Mouse (Mus musculus) limb, embryonic 12.5 days (tissue): ENCODE measurements around the gene Spen. TPM values are rescaled to one million over a fixed set of nuclear protein-coding genes. Genes with fewer than 3 reads are reported as not detected.

ENCODE experiments used
- ATAC-seq: fragments of 200-750 bp; cut with Nextera tagmentation; 2 replicates; pipeline ENCODE4 v1.8.0; 2017; ENCODE audit warnings: low read depth, moderate TSS enrichment; ENCODE audit not compliant: insufficient number of reproducible peaks, insufficient read depth, low FRiP score, low TSS enrichment
- H3K27ac ChIP-seq: fragments of 300-500 bp; sonication (generic); 2 replicates; pipeline ENCODE4 v1.5.1; 2016; ENCODE audit warnings: mild to moderate bottlenecking, moderate library complexity
- H3K27me3 ChIP-seq: fragments of 300-500 bp; sonication (generic); 2 replicates; pipeline ENCODE4 v1.6.1; 2016; ENCODE audit warnings: mild to moderate bottlenecking, moderate library complexity
- H3K36me3 ChIP-seq: fragments of 300-500 bp; sonication (generic); 2 replicates; pipeline ENCODE4 v1.6.1; 2016; ENCODE audit warnings: mild to moderate bottlenecking, moderate library complexity
- H3K4me1 ChIP-seq: fragments of 300-500 bp; sonication (generic); replicated peaks from 2 replicates; pipeline ENCODE4 v1.6.1; 2016
- H3K4me2 ChIP-seq: fragments of 300-500 bp; sonication (generic); 2 replicates; pipeline ENCODE4 v1.6.1; 2016; ENCODE audit warnings: mild to moderate bottlenecking, moderate library complexity
- H3K4me3 ChIP-seq: fragments of 300-500 bp; sonication (generic); replicated peaks from 2 replicates; pipeline ENCODE4 v1.5.1; 2016; ENCODE audit warnings: mild to moderate bottlenecking
- H3K9ac ChIP-seq: fragments of 300-500 bp; sonication (generic); replicated peaks from 2 replicates; pipeline ENCODE4 v1.6.1; 2016; ENCODE audit warnings: mild to moderate bottlenecking, moderate library complexity
- H3K9me3 ChIP-seq: fragments of 300-500 bp; sonication (generic); 2 replicates; pipeline ENCODE4 v1.6.1; 2016; ENCODE audit warnings: mild to moderate bottlenecking, moderate library complexity
- WGBS: fragments of 180-500 bp; shearing (Covaris S2); methylation state at CpG from one replicate; pipeline ENCODE4 v1.1.7; 2016; 5-methylcytosine and 5-hydroxymethylcytosine counted together
- polyA plus RNA-seq: library from polyadenylated mRNA; unstranded; fragments of >200 nt; fragmentation: Nextera tagmentation; extraction: Ambion mirVana; gene quantifications from 2 replicates; pipeline ENCODE4 v1.2.1, GENCODE M21; 2016

The Spen gene
- polyA plus RNA-seq, result 14.1 and 16.6 TPM in 2 replicates

GRCm38 (mm10) chr4:141538408-141539212, at the start of gene Spen:
TSS of gene Spen (minus strand) at chr4:141538597.
- peak; percentile 73 for ATAC-seq
- Histone ChIP-seq H3K4me2 (peak within 1 kb of the TSS; percentile 95), H3K4me1 (peaks cover 20% of the 10 kb centered on the region), H3K27me3 (no peaks in the 10 kb centered on the region), H3K36me3 (no peaks in the 10 kb centered on the region), H3K27ac (peak within 1 kb of the TSS; percentile 97), H3K4me3 (peak within 1 kb of the TSS; percentile 97), H3K9me3 (no peaks in the 10 kb centered on the region), H3K9ac (peak within 1 kb of the TSS; percentile 97)
- under 1% methylated on average over 44 of the region's 88 CpGs for WGBS

GRCm38 (mm10) chr4:141583919-141584318, 45.5 kb upstream of the Spen start:
- Histone ChIP-seq H3K27ac (no peak overlapping the region), H3K9ac (no peak overlapping the region), H3K27me3 (no peaks in the 10 kb centered on the region), H3K4me3 (no peak overlapping the region), H3K9me3 (no peaks in the 10 kb centered on the region), H3K36me3 (peaks cover 86% of the 10 kb centered on the region), H3K4me2 (no peak overlapping the region), H3K4me1 (no peaks in the 10 kb centered on the region)
- ATAC-seq, result no peak
- WGBS, result 91% methylated on average over 8 of the region's 8 CpGs

- no peak overlapping the region for H3K9ac ChIP-seq
- no peak for ATAC-seq
- no peaks in the 10 kb centered on the region for H3K4me1 ChIP-seq
- H3K9me3 ChIP-seq, result no peaks in the 10 kb centered on the region
- no peak overlapping the region for H3K4me3 ChIP-seq
- peaks cover 90% of the 10 kb centered on the region for H3K36me3 ChIP-seq
- 93% methylated on average over 13 of the region's 13 CpGs for WGBS
- no peak overlapping the region for H3K27ac ChIP-seq
- no peak overlapping the region for H3K4me2 ChIP-seq
- no peaks in the 10 kb centered on the region for H3K27me3 ChIP-seq
Measured at GRCm38 (mm10) chr4:141581051-141581450, 42.7 kb upstream of the Spen start.

GRCm38 (mm10) chr4:141578833-141579232, 40.4 kb upstream of the Spen start:
- Histone ChIP-seq H3K36me3 (peaks cover 72% of the 10 kb centered on the region), H3K4me3 (no peak overlapping the region), H3K27me3 (no peaks in the 10 kb centered on the region), H3K27ac (no peak overlapping the region), H3K9ac (no peak overlapping the region), H3K4me1 (no peaks in the 10 kb centered on the region; the same call in 1 of the 2 replicates), H3K4me2 (no peak overlapping the region), H3K9me3 (no peaks in the 10 kb centered on the region)
- WGBS, result 81% methylated on average over 3 of the region's 3 CpGs
- ATAC-seq, result no peak

- Histone ChIP-seq H3K4me2 (no peak overlapping the region), H3K4me1 (peaks cover 9% of the 10 kb centered on the region), H3K9me3 (no peaks in the 10 kb centered on the region), H3K36me3 (peaks cover 55% of the 10 kb centered on the region), H3K27ac (no peak overlapping the region), H3K4me3 (no peak overlapping the region), H3K27me3 (no peaks in the 10 kb centered on the region), H3K9ac (no peak overlapping the region)
- 94% methylated on average over 7 of the region's 7 CpGs for WGBS
- ATAC-seq, result no peak
Measured at GRCm38 (mm10) chr4:141576877-141577276, 38.5 kb upstream of the Spen start.

- Histone ChIP-seq H3K36me3 (peaks cover 54% of the 10 kb centered on the region), H3K27ac (no peak overlapping the region), H3K4me3 (no peak overlapping the region), H3K4me2 (no peak overlapping the region), H3K27me3 (no peaks in the 10 kb centered on the region), H3K4me1 (peaks cover 9% of the 10 kb centered on the region), H3K9me3 (no peaks in the 10 kb centered on the region), H3K9ac (no peak overlapping the region)
- 81% methylated on average over 11 of the region's 11 CpGs for WGBS
- no peak for ATAC-seq
Measured at GRCm38 (mm10) chr4:141576404-141576803, 38.0 kb upstream of the Spen start.

- Histone ChIP-seq H3K9me3 (no peaks in the 10 kb centered on the region), H3K36me3 (peaks cover 40% of the 10 kb centered on the region), H3K9ac (no peak overlapping the region), H3K27me3 (no peaks in the 10 kb centered on the region), H3K4me1 (peaks cover 9% of the 10 kb centered on the region), H3K27ac (no peak overlapping the region), H3K4me3 (no peak overlapping the region), H3K4me2 (peak overlapping the region; percentile 35; the same call in 1 of the 2 replicates)
- ATAC-seq, result peak; percentile 56; the same call in 1 of the 2 replicates
- WGBS, result 40% methylated on average over 27 of the region's 27 CpGs
Measured at GRCm38 (mm10) chr4:141574789-141575702, 36.6 kb upstream of the Spen start.

- no peak overlapping the region for H3K9ac ChIP-seq
- no peak overlapping the region for H3K4me2 ChIP-seq
- peak overlapping the region; percentile 0; the same call in 1 of the 2 replicates for H3K27ac ChIP-seq
- H3K4me1 ChIP-seq, result peaks cover 9% of the 10 kb centered on the region
- no peaks in the 10 kb centered on the region for H3K9me3 ChIP-seq
- 57% methylated on average over 6 of the region's 6 CpGs for WGBS
- H3K36me3 ChIP-seq, result peaks cover 24% of the 10 kb centered on the region
- no peak overlapping the region for H3K4me3 ChIP-seq
- no peaks in the 10 kb centered on the region for H3K27me3 ChIP-seq
- ATAC-seq, result no peak
Measured at GRCm38 (mm10) chr4:141573359-141573966, 35.1 kb upstream of the Spen start.

GRCm38 (mm10) chr4:141572668-141573358, 34.4 kb upstream of the Spen start:
- H3K9ac ChIP-seq, result no peak overlapping the region
- H3K27ac ChIP-seq, result peak overlapping the region; percentile 0; the same call in 1 of the 2 replicates
- no peak overlapping the region for H3K4me3 ChIP-seq
- no peaks in the 10 kb centered on the region for H3K9me3 ChIP-seq
- peaks cover 18% of the 10 kb centered on the region for H3K36me3 ChIP-seq
- H3K27me3 ChIP-seq, result no peaks in the 10 kb centered on the region
- H3K4me1 ChIP-seq, result peaks cover 9% of the 10 kb centered on the region
- no peak for ATAC-seq
- WGBS, result 77% methylated on average over 7 of the region's 7 CpGs
- H3K4me2 ChIP-seq, result no peak overlapping the region

GRCm38 (mm10) chr4:141571934-141572333, 33.5 kb upstream of the Spen start:
- H3K9me3 ChIP-seq, result no peaks in the 10 kb centered on the region
- no peak overlapping the region for H3K27ac ChIP-seq
- WGBS, result 65% methylated on average over 10 of the region's 10 CpGs
- no peak overlapping the region for H3K4me2 ChIP-seq
- peaks cover 9% of the 10 kb centered on the region for H3K36me3 ChIP-seq
- peaks cover 9% of the 10 kb centered on the region for H3K4me1 ChIP-seq
- H3K4me3 ChIP-seq, result no peak overlapping the region
- ATAC-seq, result no peak
- no peaks in the 10 kb centered on the region for H3K27me3 ChIP-seq
- no peak overlapping the region for H3K9ac ChIP-seq
